Mouse (Mus musculus) retina, embryonic 14.5 days (tissue): ENCODE data around the gene Etl4.

ENCODE experiments used
- DNase-seq: peaks from one replicate; pipeline ENCODE4 v3.0.0-alpha.2; 2015; ENCODE audit warnings: low spot score

Gene Etl4

DNA sequence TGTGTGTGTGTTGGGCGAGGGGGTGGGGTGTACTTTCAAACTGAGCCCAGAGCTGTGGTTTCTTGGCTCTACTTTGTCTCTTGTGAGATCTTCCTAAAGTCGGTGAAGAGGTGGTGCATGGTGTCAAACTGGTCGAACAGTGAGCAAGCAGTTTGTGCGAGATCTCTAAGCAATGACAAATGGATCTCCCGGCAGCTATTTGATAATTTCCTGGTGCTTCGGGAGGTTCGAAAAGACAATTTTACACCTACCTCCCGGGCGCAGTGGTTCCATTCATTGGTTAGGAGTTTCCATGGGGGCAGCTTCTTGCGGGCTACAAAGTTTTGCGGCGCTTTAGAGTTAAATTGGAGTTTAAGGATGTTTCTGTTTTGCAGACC lies 610.5 kb downstream of the Etl4 start:
- DNase-seq, result no peak

DNA sequence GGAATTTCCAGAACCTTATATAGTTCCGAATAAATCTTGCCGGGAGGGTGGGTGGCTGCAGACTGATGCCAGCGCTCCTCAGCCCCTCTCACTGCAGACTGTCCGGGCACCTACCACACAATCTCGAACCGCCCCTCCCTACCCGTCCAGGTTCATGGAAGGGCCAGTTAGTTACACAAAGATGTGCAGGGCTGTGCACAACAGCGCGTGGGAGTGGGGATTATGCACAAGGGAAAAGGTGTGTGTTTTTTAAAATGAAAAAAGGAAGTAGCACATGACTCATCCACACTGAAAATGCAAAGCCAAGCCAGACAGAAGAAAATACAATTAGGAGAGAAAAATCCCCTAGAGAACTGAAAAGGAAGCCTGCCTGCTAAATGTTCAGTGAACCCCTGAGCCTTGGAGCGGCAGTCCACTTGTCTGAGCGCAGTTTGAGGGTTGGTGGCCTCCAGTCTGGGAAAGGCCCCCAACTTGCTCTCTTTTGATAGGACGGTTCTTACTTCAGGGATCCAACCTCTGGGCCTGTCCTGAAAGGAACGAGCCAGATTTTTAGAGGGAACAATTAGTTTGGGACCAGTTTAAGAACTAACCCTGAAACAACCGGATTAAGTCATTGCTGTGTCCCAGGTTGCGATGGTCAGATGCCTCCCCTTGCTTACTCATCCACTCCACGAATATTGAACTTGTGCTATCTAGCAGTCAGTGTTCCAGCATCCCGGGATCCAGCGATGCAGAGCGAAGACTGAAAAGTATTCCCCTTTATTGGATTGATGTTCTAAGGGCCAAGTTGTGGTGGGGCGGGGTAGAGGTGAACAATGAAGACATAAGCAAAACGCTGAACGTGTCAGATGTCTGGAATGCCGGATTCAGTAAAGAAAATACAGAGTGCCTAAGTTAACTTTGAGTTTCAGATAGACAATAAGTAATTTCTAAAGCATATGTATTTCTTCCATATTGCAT lies 611.3 kb downstream of the Etl4 start:
- peak; percentile 50 for DNase-seq

DNA sequence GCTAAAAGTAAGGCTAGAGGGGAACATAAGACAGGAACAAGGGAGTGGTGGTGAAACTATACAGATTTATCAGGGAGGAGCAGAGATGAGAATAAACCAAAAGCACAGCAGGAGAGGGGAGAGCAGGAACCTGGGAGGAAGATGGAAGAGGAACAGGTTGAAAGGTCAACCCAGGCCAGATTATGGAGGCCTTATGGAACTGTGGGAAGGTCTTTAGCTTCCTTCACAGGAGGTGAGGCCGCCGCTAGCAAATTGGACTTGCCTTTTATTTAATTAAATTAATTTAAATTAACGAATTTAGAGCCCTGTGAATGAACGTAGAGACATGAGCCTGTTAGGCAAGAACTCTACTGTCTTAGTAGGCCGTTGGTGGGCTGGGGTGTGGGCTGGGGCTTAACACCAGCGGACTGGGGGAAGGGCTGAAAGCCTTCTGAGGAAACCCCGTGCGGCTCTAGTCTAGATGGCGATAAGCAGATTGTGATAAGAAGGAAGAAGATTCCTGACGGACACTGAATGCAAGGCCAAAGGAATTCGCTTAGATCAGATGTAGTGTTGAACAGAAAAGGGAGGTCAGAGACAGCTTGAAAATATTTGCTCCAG lies 612.2 kb downstream of the Etl4 start:
- DNase-seq, result peak; percentile 42

DNA sequence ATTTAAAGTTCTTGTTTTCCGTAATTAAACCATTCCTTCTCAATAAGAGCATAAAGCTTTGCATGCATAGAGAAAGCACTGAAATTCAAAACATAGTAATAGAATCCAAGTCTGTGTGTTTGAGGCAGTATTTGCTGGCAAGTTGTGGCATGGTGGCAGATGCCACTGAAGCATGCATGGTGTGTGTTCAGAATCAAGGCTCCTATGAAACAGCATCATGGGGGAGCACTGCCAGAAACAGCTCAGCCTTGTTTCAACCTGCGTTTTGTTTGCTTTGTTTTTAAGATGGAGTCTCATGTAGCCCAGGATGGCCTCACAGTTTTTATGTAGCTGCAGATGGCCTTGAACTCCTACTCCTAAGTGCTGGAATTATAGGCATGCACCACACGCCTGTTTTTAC lies 614.1 kb downstream of the Etl4 start:
- no peak for DNase-seq

DNA sequence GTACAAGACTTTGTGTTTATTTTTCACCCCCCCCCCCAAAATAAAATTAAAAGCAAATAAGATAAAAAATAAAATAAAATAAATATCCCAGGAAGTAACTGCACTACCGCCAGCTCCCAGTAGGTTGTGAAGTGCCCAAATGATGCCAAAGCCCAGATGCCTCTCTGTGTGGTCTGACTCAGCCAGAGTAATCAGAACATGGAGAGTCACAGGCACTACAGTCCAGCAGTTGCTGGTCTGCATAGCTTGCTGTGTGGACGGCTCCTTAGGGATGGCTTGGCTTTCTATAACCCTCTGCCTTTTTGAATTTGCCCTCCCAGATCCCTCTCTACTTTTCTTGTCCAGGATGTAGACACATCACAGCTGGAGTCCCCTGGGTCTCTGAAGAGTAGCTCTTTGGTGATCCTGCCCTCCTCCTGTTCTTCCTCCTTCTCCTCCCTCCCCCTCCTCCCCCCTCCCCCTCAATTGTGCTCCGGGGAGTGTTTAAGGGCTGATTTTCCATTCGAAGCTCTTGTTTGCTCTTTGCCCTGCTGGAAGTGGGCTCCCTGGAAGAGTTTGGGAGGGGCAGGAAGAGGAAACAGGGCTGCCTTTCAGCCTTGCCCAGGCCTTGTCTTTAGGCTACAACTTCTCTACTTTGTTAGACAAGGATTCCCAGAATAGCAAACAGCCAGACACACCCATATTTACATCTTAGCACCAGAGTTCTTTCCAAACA lies 616.5 kb downstream of the Etl4 start:
- peak; percentile 44 for DNase-seq

DNA sequence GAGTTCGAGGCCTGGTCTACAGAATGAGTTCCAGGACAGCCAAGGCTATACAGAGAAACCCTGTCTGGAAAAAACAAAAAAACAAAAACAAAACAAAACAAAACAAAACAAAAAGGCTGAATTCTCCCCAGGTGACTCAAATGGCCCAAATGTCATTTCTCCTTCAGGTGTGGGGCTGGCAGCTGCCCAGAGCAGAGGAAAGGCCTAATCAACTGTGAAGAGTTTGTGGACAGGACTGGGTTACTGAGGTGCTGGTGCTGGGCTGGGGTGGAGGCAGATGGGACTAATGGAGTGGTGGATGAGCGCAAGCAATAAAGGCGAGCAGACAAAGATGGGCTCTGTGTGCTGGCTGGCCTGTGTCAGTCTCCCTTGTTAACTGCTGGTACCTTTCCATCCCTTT lies 617.3 kb downstream of the Etl4 start:
- no peak for DNase-seq

DNA sequence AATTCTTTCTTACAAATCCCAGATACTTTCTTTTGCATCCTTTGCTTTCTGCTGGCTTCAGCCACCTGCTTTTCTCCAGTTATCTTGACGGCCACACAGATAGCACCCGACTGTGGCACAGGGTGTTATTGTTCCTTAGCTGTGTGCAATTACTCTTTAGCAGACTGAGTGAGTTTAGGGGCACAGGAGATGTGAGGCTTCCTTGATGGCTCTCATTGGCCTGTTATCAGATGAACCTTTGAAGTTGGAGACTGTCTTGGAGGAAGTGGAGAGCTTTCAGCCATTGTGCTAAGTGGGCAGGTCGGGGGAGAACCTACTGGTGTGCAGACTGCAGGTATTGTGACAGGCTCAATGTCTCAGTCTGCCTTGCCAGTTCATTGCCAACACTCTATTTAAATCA lies 623.0 kb downstream of the Etl4 start:
- DNase-seq, result no peak

DNA sequence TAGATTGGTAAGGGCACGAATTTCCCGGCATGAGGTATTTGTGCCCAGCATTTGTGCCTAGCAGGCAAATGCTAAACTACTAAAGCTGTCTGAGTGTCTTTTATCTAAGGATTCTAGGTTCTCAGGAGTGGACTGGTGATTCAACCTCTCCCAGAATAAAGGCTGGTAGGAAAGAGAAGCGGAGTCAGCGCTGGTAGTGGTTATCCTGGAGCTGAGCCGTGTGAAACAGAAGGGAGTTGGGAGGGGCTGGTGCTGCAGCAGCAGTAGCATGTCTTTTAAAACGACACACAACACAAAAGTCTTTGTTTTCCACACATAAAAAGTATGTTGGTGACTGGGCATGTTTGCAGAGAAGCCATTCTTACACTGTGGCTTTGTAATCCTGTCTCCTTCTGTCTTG lies 628.2 kb downstream of the Etl4 start:
- no peak for DNase-seq

DNA sequence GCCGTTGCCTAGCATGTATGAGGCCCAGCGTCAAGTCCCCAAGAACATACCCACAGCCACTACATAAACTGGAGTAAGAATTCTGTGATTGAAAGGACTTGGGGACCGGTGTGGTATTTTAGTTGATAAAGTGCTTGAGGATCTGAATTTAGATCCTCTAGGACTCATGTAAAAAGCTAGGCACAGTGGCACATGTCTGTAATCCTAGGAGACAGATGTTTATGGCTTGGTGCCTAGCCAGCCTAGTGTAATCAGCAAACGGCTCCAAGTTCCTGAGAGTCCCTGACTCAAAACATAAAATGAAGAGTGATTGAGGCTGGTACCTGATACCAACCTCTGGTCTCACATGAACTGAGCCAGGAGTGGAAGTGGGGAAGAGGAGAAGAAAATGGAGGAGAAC lies 629.3 kb downstream of the Etl4 start:
- DNase-seq, result no peak

DNA sequence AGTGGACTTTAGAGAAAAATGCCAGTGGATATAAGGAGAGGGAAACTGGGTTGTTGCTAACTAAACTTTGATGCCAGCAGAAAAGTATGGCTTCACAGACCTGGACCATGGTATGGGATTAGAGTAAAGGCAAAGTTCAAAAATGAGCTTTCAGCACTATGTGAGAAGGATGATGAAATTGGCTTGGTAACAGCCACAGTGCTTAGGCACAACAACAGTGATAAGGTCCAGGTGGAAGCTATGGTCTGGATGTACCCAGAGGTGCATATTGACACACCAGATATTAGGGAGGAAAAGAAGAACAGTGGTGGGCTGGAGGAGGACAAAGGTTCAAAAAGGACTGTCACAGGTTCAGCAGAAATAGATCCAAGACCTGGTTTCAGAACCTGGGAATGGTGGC lies 631.7 kb downstream of the Etl4 start:
- no peak for DNase-seq

DNA sequence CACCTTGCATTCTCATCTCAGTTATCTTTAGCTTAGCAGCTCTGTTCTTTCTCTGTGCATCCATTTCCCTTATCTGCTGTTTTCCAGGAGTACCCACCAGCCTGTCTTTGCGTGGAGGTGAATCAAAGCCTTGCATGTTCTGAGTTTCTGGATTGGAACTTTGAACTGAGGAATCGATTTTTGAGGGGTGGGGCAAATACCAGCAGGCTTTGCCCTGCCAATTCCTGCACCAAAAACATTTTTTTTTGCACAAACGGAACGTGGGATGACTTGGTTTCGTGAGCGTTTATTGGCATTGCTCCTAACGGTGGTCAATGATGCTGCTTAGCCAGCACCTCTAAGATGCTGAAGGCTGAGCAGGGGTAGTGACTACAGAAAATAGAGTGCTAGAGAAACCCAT lies 632.7 kb downstream of the Etl4 start:
- no peak for DNase-seq

DNA sequence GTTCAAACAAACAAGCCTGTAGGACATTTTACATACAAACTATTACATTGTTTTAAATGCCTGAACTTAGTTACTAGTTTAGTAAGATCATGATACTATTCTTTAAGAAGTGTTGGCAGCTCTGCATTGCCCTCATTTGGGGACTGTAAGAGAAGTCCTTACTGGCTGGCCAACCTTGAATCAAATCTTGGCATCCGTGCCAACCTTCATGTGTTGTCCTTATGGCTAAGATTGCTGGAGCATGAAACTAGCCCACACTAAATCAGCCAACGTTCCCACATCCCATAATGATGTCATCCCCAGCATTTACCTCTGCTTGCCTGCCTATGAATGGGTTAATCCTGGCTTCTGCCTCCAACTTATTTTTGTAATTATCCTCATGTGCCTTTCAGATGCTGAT lies 636.0 kb downstream of the Etl4 start:
- no peak for DNase-seq

DNA sequence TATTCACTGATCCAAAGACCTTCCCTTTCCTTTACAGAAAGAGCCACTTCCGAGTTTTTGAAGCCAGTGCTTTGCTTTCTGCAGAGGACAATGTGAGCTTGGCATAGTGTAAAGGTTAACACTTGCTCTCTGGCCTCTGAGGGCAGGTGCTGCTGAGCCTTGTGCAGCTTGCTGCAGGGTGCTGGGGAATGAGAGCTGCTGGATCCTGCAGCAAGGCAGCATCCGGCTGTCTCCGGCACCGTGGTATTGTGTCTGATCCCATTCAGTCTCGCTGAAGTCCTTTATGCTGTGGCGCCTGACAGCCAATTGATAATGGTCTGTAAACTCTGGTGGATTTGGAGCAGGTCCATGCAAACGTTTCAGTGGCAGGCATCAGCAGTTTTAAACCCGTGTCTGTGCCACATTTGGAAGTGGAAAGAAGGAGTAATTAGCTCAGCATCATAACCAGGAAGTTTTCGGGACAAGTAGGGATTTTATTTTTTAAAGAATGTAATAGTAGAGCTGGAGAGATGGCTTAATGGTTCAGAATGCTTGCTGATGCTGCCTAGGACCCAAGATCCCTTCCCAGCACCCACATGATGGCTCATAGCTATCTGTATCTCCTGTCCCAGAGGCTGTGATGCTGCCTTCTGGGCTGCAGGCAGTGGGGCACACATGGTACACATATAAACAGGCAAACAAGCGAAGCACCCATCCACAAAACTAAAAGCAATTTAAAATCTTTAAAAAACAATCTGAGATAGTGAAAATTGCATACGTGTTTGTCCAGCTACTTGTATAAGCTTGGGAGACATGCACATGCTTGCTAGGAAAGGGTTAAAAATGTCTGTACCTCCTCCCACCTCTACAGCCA lies 637.1 kb downstream of the Etl4 start:
- peak; percentile 32 for DNase-seq

DNA sequence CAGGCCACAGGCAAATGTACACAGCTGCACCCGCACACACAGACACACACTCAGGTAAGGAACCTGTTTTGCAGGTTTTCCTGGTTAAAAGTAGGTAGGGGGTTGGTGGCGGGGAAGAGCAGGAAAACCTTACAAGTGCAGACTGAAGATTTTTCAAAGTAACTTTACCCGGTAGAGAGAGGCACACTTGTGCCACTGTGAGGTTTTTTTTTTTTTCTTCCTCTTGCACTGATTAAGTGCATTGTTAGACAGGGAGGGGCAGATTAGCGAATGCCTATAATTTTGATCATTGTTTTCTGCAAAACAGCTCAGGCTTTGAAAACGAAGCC lies 637.7 kb downstream of the Etl4 start:
- no peak for DNase-seq

DNA sequence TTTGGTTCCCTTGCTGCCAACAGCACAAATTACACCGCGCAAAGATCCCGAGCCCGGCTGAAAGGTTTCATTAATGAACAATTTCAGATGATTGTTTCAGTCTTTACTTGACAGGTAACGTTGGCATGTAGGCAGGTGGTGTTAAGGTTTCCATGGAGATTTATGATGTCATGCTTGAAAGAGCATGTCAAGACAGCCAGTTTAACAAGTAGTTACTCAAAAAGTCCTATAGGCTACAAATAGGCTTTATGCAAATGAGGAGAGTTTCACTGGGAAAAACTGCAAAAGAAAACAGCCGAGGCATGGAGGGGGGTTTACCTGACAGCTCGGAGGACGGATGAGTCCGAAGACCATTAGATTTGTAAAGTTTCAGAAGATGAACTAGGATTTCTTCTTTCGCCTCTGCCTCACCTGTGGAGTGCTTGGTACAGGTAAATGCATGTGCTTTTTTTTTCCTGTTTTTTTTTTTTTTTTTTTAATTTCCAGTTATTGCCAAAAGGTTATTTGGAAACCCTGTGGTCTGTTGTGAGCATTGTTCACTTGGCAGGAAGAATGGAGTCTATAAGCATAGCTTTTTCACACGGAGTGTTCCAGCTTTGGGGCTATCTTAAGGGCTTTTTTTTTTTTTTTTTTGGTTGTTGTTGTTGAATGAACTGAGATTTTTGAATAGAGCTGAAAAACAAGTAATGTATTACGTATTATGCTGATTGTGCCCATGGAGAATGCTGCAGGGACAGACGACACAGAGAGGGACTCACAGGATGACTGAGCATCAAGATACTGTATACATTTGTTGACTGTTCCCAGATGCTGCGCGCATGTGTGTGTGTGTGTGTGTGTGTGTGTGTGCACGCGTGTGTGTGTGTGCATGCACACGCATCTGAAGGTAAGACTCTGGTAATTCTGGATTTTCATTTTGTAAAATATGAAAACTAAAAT lies 638.4 kb downstream of the Etl4 start:
- peak; percentile 12 for DNase-seq

DNA sequence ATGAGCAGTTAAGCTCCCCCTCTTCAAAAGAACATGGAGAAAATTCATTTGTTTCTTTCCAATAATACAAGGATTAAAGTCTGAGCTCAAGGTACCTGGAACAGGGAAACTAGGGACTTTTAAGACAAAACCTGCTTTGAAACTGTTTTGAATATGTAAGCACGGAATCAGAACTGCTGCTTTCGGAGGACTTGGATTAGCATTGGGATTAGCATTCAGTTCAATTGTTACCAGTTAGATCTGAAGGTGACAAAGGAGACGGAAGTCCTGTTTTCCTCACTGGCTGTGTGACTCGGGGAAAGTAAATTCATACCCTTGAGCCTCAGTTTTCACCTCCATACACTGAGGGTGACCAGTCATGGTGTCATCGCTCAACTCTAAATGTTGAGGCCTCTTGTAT lies 639.5 kb downstream of the Etl4 start:
- DNase-seq, result no peak

DNA sequence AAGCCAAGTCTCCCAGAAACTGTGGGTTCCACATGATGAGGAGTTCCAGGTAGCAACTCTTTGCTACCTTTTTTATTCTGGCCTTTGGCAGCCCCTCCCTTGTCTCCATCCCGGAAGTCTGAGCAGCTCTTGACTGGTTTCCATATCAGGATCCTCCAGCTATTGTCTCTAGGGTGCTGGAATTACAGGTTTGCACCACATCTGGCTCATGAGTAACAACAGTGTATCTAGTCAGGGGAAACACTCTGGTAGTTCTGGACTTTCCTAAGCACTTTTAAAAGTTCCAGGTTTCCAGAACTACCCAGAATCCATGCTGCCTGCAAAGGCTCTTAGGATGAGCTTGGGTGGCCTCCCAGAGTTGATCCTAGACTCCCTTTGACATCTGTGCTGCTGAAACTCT lies 640.4 kb downstream of the Etl4 start:
- no peak for DNase-seq

DNA sequence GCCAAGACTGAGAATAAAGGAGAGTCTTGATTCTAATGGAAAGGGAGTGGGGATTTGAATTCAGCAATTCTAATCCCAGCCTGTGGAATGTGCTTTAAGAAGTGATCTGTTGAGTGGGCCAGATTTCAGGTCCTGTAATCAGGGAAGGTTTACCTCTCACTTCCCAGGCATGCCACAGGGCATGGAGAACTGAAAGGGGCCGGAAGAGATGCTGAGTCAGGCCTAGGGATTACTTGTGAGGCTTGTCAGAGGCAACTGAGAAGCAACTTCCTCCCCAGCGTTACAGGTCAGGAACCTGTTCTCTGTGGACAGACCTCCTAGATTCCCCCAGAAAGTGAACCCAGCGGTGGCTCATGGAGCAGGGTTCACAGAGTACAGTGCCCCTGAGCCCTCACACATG lies 646.1 kb downstream of the Etl4 start:
- DNase-seq, result no peak

DNA sequence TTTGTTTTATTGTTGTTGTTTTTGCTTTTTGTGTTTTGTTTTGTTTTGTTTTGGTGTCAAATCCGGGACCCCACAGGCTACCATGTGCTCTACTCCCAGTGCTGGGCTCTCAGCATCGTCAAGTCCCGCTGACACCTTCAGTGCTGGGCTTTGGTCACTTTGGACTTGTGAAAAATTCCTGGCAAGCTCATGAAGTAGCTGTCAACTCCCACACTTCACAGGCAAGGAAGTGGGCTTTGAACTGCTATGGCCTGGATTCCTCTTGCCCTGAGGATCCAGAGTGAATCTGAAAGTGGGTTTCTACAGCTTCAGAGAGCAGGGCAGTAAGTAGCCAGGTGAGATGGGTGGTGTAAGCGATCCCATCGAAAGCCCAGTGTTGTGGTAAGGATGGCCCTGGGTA lies 649.5 kb downstream of the Etl4 start:
- DNase-seq, result no peak

DNA sequence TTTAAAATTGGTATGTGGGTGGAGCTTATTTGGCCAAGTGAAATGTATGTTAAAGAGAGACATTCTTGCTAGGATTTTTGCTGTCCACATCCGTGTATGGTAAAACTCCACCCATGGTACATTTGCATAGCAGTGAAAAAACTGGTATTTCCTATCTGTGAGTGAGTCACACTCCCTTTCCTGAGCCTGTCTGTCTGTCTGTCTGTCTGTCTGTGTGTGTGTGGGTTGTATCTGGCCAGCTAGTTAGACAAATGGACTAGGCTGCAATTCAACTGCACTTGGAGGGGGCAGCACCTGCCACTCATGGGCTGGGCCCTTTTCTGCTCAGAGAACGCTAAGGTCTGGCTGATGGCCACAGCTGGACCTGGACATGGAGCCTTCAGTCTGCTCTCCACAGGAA lies 650.1 kb downstream of the Etl4 start:
- no peak for DNase-seq

DNA sequence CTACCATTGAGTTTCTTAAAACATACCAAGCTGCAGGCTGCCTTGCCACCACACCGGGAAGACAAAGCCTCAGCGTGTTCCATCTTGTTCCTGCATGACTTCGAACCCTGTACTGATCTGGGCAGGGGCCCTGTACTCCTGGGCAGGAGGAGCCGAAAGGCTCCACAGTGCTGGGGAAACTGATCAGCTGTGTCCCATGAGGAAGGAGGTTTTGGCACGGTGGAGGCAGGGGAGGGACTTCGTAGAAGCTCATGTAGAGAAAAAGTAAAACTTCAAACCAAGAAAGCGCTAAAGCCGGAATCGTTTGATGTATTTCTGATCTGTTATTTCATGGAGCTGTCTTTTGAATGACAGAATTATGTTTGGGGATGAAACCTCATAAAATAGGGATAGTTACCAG lies 651.0 kb downstream of the Etl4 start:
- no peak for DNase-seq
